Mouse (Mus musculus) urinary bladder, postnatal 0 days (tissue): ENCODE results near the gene Abraxas1. TPM values are rescaled to one million over a fixed set of nuclear protein-coding genes. Genes with fewer than 3 reads are reported as not detected.

Experiments used
- polyA plus RNA-seq: library from polyadenylated mRNA; unstranded; fragments of >200 nt; fragmentation: Nextera tagmentation; extraction: Ambion mirVana; gene quantifications from 2 replicates; pipeline ENCODE4 v1.2.1, GENCODE M21; 2015

Abraxas1 gene
- 14.0 and 14.8 TPM in 2 replicates for polyA plus RNA-seq

GRCm38 (mm10) chr5:100820483-100821184 lies at the start of gene Abraxas1:
Abraxas1 (minus strand) TSS chr5:100820965.

GRCm38 (mm10) chr5:100845485-100845847 lies 24.7 kb upstream of the Abraxas1 start, which contains the start of gene Gpat3:
Gpat3 (plus strand) TSS chr5:100845713.

DNA sequence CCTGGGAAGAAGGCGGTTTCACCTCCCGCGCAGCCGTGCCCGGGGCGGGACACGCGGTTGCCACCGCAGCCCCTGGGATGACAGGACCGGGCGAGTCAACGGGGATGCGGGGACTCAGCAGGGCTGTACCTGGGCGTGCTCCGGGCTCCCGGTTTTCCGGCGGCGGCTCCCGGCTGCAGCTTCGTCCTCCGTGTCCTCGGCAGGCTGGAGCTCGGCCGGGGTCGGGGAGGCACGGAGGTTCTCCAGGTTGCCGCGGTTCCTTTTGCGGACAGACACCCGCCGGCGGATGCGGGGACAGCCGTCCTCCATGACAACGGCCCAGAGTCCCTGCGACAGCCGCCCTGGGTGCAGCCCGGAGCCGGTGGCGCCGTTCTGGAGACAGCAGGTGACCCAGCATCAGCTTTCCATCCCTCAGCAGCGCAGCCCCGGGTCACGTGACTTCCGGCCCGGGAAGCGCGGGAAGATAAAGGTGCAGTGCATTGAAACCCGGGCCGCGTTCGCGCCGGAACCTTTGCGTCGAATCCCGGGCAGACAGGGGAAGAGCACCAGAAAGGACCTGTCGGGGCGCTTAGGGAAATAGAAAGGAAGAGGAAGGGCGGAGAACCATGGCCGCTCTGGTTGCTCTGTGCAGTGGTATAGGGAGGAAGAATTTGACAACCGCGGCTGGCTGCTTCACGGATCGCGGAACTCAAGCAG lies 22.5 kb downstream of the Abraxas1 start, which contains the start of the genes Helq and Mrps18c:
Gene Helq, minus strand, starts transcription at position 434 of the 696 bp plus-strand sequence.
Gene Mrps18c, plus strand, starts transcription at position 463 of the 696 bp plus-strand sequence.

Other genes with a start within 250 kb of the Abraxas1 start
- gene Plac8, start 248.7 kb downstream of the Abraxas1 start, polyA plus RNA-seq = 108 and 113 TPM in 2 replicates
- gene Coq2, start 145.8 kb downstream of the Abraxas1 start, polyA plus RNA-seq = 41.8 and 43.7 TPM in 2 replicates
- gene Hpse, start 101.2 kb downstream of the Abraxas1 start, polyA plus RNA-seq = 7.6 and 7.9 TPM in 2 replicates
- 4.1 and 6.5 TPM in 2 replicates for gene Helq, start 22.4 kb downstream of the Abraxas1 start, polyA plus RNA-seq
- 160 and 162 TPM in 2 replicates for gene Mrps18c, start 22.3 kb downstream of the Abraxas1 start, polyA plus RNA-seq
- gene Gpat3, start 24.7 kb upstream of the Abraxas1 start, polyA plus RNA-seq = 13.7 and 15.0 TPM in 2 replicates